Mouse (Mus musculus): ENCODE measurements around the gene Mmp20. TPM values are rescaled to one million over a fixed set of nuclear protein-coding genes. Genes with fewer than 3 reads are reported as not detected.

Mmp20 gene
- polyA plus RNA-seq, 1 experiment from 2014 or later, result not detected

- Histone ChIP-seq H3K27ac (no peak overlapping the region), H3K4me1 (no peaks in the 10 kb centered on the region), H3K4me3 (no peak overlapping the region), H3K9me3 (no peaks in the 10 kb centered on the region), H3K4me2 (no peak overlapping the region), H3K9ac (no peak overlapping the region), H3K27me3 (no peaks in the 10 kb centered on the region), H3K36me3 (no peaks in the 10 kb centered on the region)
- ATAC-seq (ENCODE audit: borderline replicate concordance, extremely low read depth, low FRiP score, low TSS enrichment), result no peak
- 52% methylated on average over 5 of the region's 5 CpGs for WGBS
These were observed 24.5 kb downstream of the Mmp20 start for GRCm38 (mm10) chr9:7652351-7653085.

- H3K9ac ChIP-seq, result no peak overlapping the region
- no peak overlapping the region for H3K4me3 ChIP-seq
- H3K27me3 ChIP-seq, result no peaks in the 10 kb centered on the region
- H3K4me1 ChIP-seq, result no peaks in the 10 kb centered on the region
- no peaks in the 10 kb centered on the region for H3K9me3 ChIP-seq
- no peak for ATAC-seq (ENCODE audit: borderline replicate concordance, extremely low read depth, low FRiP score, low TSS enrichment)
- no peak overlapping the region for H3K27ac ChIP-seq
- WGBS, result 48% methylated on average over 4 of the region's 4 CpGs
- no peaks in the 10 kb centered on the region for H3K36me3 ChIP-seq
- no peak overlapping the region for H3K4me2 ChIP-seq
These were observed 29.9 kb downstream of the Mmp20 start for GRCm38 (mm10) chr9:7657946-7658345.

- H3K9ac ChIP-seq, result no peak overlapping the region
- ATAC-seq (ENCODE audit: borderline replicate concordance, extremely low read depth, low FRiP score, low TSS enrichment), result no peak
- H3K27me3 ChIP-seq, result no peaks in the 10 kb centered on the region
- WGBS, result 76% methylated on average over 6 of the region's 6 CpGs
- H3K27ac ChIP-seq, result no peak overlapping the region
- H3K4me1 ChIP-seq, result no peaks in the 10 kb centered on the region
- no peak overlapping the region for H3K4me2 ChIP-seq
- no peak overlapping the region for H3K4me3 ChIP-seq
- no peaks in the 10 kb centered on the region for H3K36me3 ChIP-seq
- no peaks in the 10 kb centered on the region for H3K9me3 ChIP-seq
These were observed 31.5 kb downstream of the Mmp20 start for GRCm38 (mm10) chr9:7659469-7660020.

DNA sequence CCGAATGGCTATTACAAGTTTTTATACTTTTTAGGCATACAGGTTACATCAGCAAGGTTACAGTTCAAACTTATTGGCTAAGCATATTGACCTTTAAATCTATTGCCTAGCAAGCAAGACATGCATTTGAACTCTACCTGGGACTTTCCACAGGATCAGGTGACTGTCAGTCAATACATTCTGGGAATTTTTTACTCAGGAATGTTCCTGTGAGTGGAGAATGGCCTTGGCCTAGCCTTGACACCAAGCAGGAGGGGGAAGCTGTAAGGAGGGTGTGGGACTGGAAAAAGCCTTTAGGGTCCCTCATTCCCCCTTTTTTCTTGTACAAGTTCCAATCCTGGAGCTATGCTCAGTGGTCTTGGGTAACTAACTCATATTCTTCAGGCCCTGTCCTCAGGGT, 33.3 kb downstream of the Mmp20 start:
- no peak for ATAC-seq (ENCODE audit: borderline replicate concordance, extremely low read depth, low FRiP score, low TSS enrichment)
- Histone ChIP-seq H3K36me3 (no peaks in the 10 kb centered on the region), H3K4me2 (no peak overlapping the region), H3K27me3 (no peaks in the 10 kb centered on the region), H3K27ac (no peak overlapping the region), H3K9ac (no peak overlapping the region), H3K4me3 (no peak overlapping the region), H3K4me1 (no peaks in the 10 kb centered on the region), H3K9me3 (no peaks in the 10 kb centered on the region)
- 93% methylated on average over 1 of the region's 1 CpGs for WGBS

DNA sequence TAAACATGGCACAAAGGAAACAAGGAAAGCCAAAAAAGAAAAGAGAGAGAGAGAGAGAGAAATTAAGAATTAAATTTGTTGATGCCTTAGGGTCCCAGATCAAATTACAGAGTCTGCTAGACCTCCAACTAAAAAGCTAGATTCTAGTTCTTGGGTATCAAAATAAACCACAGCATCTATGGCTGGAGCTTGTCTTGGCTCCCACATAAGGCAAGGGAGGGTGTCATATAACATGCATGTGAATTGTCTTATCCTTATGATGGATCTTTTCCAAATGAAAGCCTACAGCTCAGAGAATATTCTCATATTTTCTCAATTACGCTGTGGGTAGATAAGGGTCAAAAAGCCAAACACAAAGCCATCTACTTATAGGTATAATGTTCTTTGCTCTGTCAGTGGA, 41.6 kb downstream of the Mmp20 start:
- H3K27ac ChIP-seq, result no peak overlapping the region

DNA sequence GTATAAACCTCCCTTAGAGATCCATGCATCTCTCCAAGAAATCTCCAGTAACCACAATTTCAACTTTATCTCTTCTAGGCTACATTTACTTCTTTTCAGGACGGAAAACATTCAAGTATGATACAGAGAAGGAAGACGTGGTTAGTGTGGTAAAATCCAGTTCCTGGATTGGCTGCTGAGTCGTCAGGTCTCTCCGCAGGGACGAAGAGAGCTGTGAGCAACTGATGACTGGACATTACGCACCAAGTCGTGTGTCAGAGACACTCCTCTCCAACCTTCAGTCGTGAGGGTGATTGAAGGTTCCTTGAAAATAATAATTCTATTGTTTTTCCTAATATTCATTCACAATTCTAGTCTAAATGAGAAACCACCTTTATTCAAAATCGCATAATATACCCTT, 45.0 kb downstream of the Mmp20 start:
- H3K4me1 ChIP-seq, result no peaks in the 10 kb centered on the region
- no peak overlapping the region for H3K27ac ChIP-seq
- no peak for ATAC-seq (ENCODE audit: borderline replicate concordance, extremely low read depth, low FRiP score, low TSS enrichment)
- no peak overlapping the region for H3K9ac ChIP-seq
- no peaks in the 10 kb centered on the region for H3K9me3 ChIP-seq
- 77% methylated on average over 9 of the region's 9 CpGs for WGBS
- H3K4me2 ChIP-seq, result no peak overlapping the region
- no peaks in the 10 kb centered on the region for H3K36me3 ChIP-seq
- H3K27me3 ChIP-seq, result no peaks in the 10 kb centered on the region
- H3K4me3 ChIP-seq, result no peak overlapping the region

More for the DNA sequence above, 41.6 kb downstream of the Mmp20 start:
- no peak overlapping the region for H3K4me2 ChIP-seq
- no peaks in the 10 kb centered on the region for H3K9me3 ChIP-seq
- H3K9ac ChIP-seq, result no peak overlapping the region
- no peak overlapping the region for H3K4me3 ChIP-seq
- no peaks in the 10 kb centered on the region for H3K4me1 ChIP-seq
- H3K27me3 ChIP-seq, result no peaks in the 10 kb centered on the region
- no peaks in the 10 kb centered on the region for H3K36me3 ChIP-seq
- no peak for ATAC-seq (ENCODE audit: borderline replicate concordance, extremely low read depth, low FRiP score, low TSS enrichment)
- WGBS, result 83% methylated on average over 1 of the region's 1 CpGs

DNA sequence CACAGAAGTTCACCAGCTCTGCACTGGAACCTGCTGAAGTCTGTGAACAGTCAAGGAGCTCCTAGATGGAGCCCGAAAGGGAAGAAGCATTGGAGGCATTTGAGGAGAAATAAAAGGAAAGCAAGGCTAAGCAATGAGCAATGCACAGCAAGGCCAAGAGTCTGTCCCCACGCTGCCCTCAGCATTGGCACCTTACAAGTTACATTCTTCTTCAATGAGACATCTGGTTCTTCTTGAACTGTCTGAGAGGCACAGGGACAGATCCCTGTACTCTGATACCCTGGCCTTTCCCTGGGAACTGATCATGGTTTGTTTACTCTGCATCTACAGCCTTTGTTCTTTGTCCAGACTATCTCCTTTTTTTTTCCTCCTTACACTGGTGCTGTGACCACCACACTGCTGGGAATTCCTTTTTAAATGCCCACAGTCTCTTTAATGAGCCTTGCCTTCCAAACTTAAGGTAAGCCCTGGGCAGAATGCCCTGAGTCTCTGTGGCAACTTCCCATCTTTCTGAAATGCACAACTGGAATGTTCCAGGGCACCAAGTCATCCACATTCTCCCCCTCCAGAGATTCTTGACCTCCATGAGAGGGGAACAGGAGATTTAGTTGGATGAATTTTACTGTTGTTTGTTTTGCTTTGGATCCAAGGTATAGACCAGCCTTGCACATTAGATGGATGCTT, 50.3 kb downstream of the Mmp20 start:
- H3K9ac ChIP-seq, result no peak overlapping the region
- no peaks in the 10 kb centered on the region for H3K36me3 ChIP-seq
- no peak overlapping the region for H3K4me3 ChIP-seq
- no peaks in the 10 kb centered on the region for H3K4me1 ChIP-seq
- no peak overlapping the region for H3K27ac ChIP-seq
- 59% methylated on average over 2 of the region's 2 CpGs for WGBS
- no peaks in the 10 kb centered on the region for H3K27me3 ChIP-seq
- H3K4me2 ChIP-seq, result no peak overlapping the region
- no peak for ATAC-seq (ENCODE audit: borderline replicate concordance, extremely low read depth, low FRiP score, low TSS enrichment)
- no peaks in the 10 kb centered on the region for H3K9me3 ChIP-seq

- WGBS, result 68% methylated on average over 9 of the region's 9 CpGs
- Histone ChIP-seq H3K4me1 (no peaks in the 10 kb centered on the region), H3K4me2 (no peak overlapping the region), H3K9me3 (no peaks in the 10 kb centered on the region), H3K4me3 (no peak overlapping the region), H3K9ac (no peak overlapping the region), H3K36me3 (no peaks in the 10 kb centered on the region), H3K27me3 (no peaks in the 10 kb centered on the region), H3K27ac (no peak overlapping the region)
- no peak for ATAC-seq (ENCODE audit: borderline replicate concordance, extremely low read depth, low FRiP score, low TSS enrichment)
These were observed 54.1 kb downstream of the Mmp20 start for GRCm38 (mm10) chr9:7682081-7682618.

- H3K9ac ChIP-seq, result no peak overlapping the region
- H3K9me3 ChIP-seq, result no peaks in the 10 kb centered on the region
- 59% methylated on average over 2 of the region's 2 CpGs for whole genome bisulfite sequencing
- H3K4me2 ChIP-seq, result no peak overlapping the region
- H3K4me1 ChIP-seq, result no peaks in the 10 kb centered on the region
- H3K4me3 ChIP-seq, result no peak overlapping the region
- H3K27ac ChIP-seq, result no peak overlapping the region
- H3K27me3 ChIP-seq, result no peaks in the 10 kb centered on the region
- H3K36me3 ChIP-seq, result no peaks in the 10 kb centered on the region
- no peak for ATAC-seq (ENCODE audit: borderline replicate concordance, extremely low read depth, low FRiP score, low TSS enrichment)
These were observed 58.0 kb downstream of the Mmp20 start for GRCm38 (mm10) chr9:7686024-7686423.

DNA sequence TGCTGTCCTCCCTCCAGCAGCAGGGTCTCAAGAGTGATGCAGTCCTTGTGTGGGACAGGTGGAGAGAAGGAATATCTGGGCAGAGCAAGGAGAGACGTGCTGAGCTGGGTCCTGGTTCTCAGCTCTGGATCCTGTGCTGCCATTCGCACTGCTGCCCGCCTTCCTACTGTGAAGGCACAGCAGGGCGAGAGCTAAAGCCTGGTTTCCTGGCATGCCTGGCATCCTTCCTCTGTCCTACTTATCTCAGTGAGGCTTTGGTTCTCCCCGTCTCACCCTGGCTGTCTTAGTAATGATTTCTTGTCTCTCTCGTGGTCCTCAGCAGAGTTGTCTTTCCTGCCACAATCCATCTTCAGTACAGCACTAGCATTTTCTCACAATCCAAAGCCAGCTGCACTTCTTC, 61.8 kb downstream of the Mmp20 start:
- H3K36me3 ChIP-seq, result no peaks in the 10 kb centered on the region
- no peaks in the 10 kb centered on the region for H3K4me1 ChIP-seq
- H3K27me3 ChIP-seq, result no peaks in the 10 kb centered on the region
- no peak overlapping the region for H3K4me2 ChIP-seq
- H3K9me3 ChIP-seq, result no peaks in the 10 kb centered on the region
- H3K9ac ChIP-seq, result no peak overlapping the region
- 45% methylated on average over 6 of the region's 6 CpGs for WGBS
- no peak for ATAC-seq (ENCODE audit: borderline replicate concordance, extremely low read depth, low FRiP score, low TSS enrichment)
- H3K4me3 ChIP-seq, result no peak overlapping the region
- H3K27ac ChIP-seq, result no peak overlapping the region

DNA sequence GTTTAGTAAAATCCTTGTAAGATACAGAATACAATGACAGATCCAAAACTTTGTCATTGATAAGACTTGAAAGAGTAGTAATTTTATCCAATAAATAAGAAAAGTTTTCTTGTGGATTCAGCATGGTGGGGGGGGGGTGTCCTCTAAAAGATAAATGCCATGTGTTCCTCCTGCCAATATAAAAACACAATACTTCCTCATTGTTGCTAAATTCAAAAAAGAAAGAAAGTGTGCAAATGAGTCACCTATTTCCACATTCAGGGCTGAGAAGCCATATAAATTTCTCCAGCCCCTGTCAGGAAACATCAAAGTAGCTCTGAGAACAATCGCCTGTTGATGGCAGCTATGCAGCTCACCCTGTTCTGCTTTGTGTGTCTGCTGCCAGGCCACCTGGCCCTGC, 63.8 kb downstream of the Mmp20 start, which contains the start of gene Mmp7:
Mmp7 (plus strand) TSS at position 301 of the 400 bp plus-strand sequence.
- no peak within 1 kb of the TSS for H3K27ac ChIP-seq
- H3K9me3 ChIP-seq, result no peaks in the 10 kb centered on the region
- H3K4me3 ChIP-seq, result no peak within 1 kb of the TSS
- H3K4me2 ChIP-seq, result no peak within 1 kb of the TSS
- 71% methylated on average over 1 of the region's 1 CpGs for WGBS
- no peaks in the 10 kb centered on the region for H3K27me3 ChIP-seq
- no peaks in the 10 kb centered on the region for H3K4me1 ChIP-seq
- no peak within 1 kb of the TSS for H3K9ac ChIP-seq
- H3K36me3 ChIP-seq, result no peaks in the 10 kb centered on the region
- ATAC-seq (ENCODE audit: borderline replicate concordance, extremely low read depth, low FRiP score, low TSS enrichment), result no peak

- ATAC-seq (ENCODE audit: borderline replicate concordance, extremely low read depth, low FRiP score, low TSS enrichment), result no peak
- H3K27ac ChIP-seq, result no peak overlapping the region
- no peaks in the 10 kb centered on the region for H3K9me3 ChIP-seq
- no peak overlapping the region for H3K9ac ChIP-seq
- WGBS, result 87% methylated on average over 3 of the region's 3 CpGs
- H3K36me3 ChIP-seq, result no peaks in the 10 kb centered on the region
- H3K27me3 ChIP-seq, result no peaks in the 10 kb centered on the region
- H3K4me2 ChIP-seq, result no peak overlapping the region
- H3K4me3 ChIP-seq, result no peak overlapping the region
- no peaks in the 10 kb centered on the region for H3K4me1 ChIP-seq
These were observed 65.9 kb downstream of the Mmp20 start for GRCm38 (mm10) chr9:7693961-7694360.
